Mouse (Mus musculus) splenic B cell, adult 2 months (primary cell): ENCODE results near the gene Nynrin.

Source experiments
- DNase-seq: peaks from one replicate; pipeline ENCODE4 v3.0.0-alpha.2; 2011; ENCODE audit warnings: low read depth, low spot score
- H3K27me3 ChIP-seq: 2 replicates; pipeline ENCODE4 v1.6.1; 2012; ENCODE audit warnings: mild to moderate bottlenecking, low read length, moderate library complexity, mixed read lengths; ENCODE audit not compliant: control insufficient read depth, poor library complexity, insufficient read depth, severe bottlenecking
- H3K36me3 ChIP-seq: 2 replicates; pipeline ENCODE4 v1.6.1; 2012; ENCODE audit warnings: mild to moderate bottlenecking, low read length, moderate library complexity, mixed read lengths; ENCODE audit not compliant: control insufficient read depth, poor library complexity, insufficient read depth, severe bottlenecking

Gene Nynrin

GRCm38 (mm10) chr14:55862186-55862585 lies 8.4 kb downstream of the Nynrin start:
- no peak for DNase-seq
- H3K36me3 ChIP-seq: no peaks in the 10 kb centered on the region
- no peaks in the 10 kb centered on the region for H3K27me3 ChIP-seq

GRCm38 (mm10) chr14:55862970-55863369 lies 9.2 kb downstream of the Nynrin start:
- DNase-seq: no peak
- H3K27me3 ChIP-seq: no peaks in the 10 kb centered on the region
- no peaks in the 10 kb centered on the region for H3K36me3 ChIP-seq

GRCm38 (mm10) chr14:55863773-55864172 lies 10.0 kb downstream of the Nynrin start:
- Histone ChIP-seq H3K27me3 (no peaks in the 10 kb centered on the region), H3K36me3 (no peaks in the 10 kb centered on the region)
- DNase-seq: peak; percentile 79

GRCm38 (mm10) chr14:55866962-55867361 lies 13.2 kb downstream of the Nynrin start:
- DNase-seq: peak; percentile 47
- Histone ChIP-seq H3K27me3 (no peaks in the 10 kb centered on the region), H3K36me3 (no peaks in the 10 kb centered on the region)

GRCm38 (mm10) chr14:55868230-55869026 lies 14.6 kb downstream of the Nynrin start:
- no peak for DNase-seq
- Histone ChIP-seq H3K36me3 (no peaks in the 10 kb centered on the region), H3K27me3 (no peaks in the 10 kb centered on the region)

GRCm38 (mm10) chr14:55869538-55869937 lies 15.7 kb downstream of the Nynrin start:
- H3K36me3 ChIP-seq: no peaks in the 10 kb centered on the region
- H3K27me3 ChIP-seq: no peaks in the 10 kb centered on the region
- no peak for DNase-seq

- no peak for DNase-seq
- no peaks in the 10 kb centered on the region for H3K27me3 ChIP-seq
- H3K36me3 ChIP-seq: no peaks in the 10 kb centered on the region
Observed at GRCm38 (mm10) chr14:55872039-55872438, 18.2 kb downstream of the Nynrin start.

GRCm38 (mm10) chr14:55872551-55872950 lies 18.7 kb downstream of the Nynrin start:
- no peak for DNase-seq
- Histone ChIP-seq H3K27me3 (no peaks in the 10 kb centered on the region), H3K36me3 (no peaks in the 10 kb centered on the region)

- H3K27me3 ChIP-seq: no peaks in the 10 kb centered on the region
- no peaks in the 10 kb centered on the region for H3K36me3 ChIP-seq
- no peak for DNase-seq
Observed at GRCm38 (mm10) chr14:55873242-55873713, 19.5 kb downstream of the Nynrin start.

GRCm38 (mm10) chr14:55873714-55874683 lies 20.2 kb downstream of the Nynrin start:
- Histone ChIP-seq H3K36me3 (no peaks in the 10 kb centered on the region), H3K27me3 (no peaks in the 10 kb centered on the region)
- DNase-seq: peak; percentile 83

- Histone ChIP-seq H3K27me3 (no peaks in the 10 kb centered on the region), H3K36me3 (no peaks in the 10 kb centered on the region)
- no peak for DNase-seq
Observed at GRCm38 (mm10) chr14:55877469-55878315, 23.9 kb downstream of the Nynrin start.

GRCm38 (mm10) chr14:55878316-55878940 lies 24.6 kb downstream of the Nynrin start:
- Histone ChIP-seq H3K36me3 (no peaks in the 10 kb centered on the region), H3K27me3 (no peaks in the 10 kb centered on the region)
- peak; percentile 35 for DNase-seq

GRCm38 (mm10) chr14:55879623-55880022 lies 25.8 kb downstream of the Nynrin start:
- H3K27me3 ChIP-seq: no peaks in the 10 kb centered on the region
- H3K36me3 ChIP-seq: no peaks in the 10 kb centered on the region
- peak; percentile 89 for DNase-seq

- Histone ChIP-seq H3K36me3 (no peaks in the 10 kb centered on the region), H3K27me3 (no peaks in the 10 kb centered on the region)
- no peak for DNase-seq
Observed at GRCm38 (mm10) chr14:55880982-55881381, 27.2 kb downstream of the Nynrin start.
